Mouse (Mus musculus) small intestine, adult 2 months (tissue): Measurements from ENCODE around the gene Rptor.

Source experiments
- CTCF ChIP-seq: fragments of 200-500 bp; IDR thresholded peaks from 2 replicates; pipeline ENCODE4 v1.5.1; 2012; ENCODE audit warnings: low read depth, mild to moderate bottlenecking, control low read depth, inconsistent platforms, low read length, moderate library complexity, mixed read lengths; ENCODE audit not compliant: insufficient replicate concordance, insufficient read length; ENCODE audit errors: extremely low read depth
- POLR2A ChIP-seq: fragments of 200-500 bp; IDR thresholded peaks from 2 replicates; pipeline ENCODE4 v1.6.1; 2012; ENCODE audit warnings: low read depth, mild to moderate bottlenecking, control low read depth, inconsistent platforms, low read length, moderate library complexity

DNA sequence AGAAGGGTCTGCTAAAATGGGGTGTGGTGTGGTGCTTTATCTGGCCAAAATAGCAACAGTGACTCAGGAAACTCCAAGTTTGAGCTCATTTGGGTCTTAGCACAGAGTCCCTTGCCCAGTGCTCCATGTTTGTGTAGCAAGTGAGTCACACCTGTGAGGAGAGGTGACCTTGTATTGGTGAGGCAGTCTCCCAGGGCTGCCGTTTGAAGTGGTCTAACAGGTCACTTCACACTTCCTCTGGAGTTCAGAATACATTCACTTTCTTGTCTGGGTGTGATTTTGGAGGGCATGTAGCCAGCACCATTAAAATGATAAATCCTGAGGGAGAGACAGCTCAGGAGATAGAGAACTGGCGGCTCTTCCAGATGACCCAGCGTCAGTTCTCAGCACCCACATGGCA lies 115.4 kb downstream of the Rptor start:
- TF ChIP-seq CTCF (no peak), POLR2A (no peak)
